Mouse (Mus musculus) MEL (cell line): ENCODE data around the gene Slc8a2. TPM values are rescaled to one million over a fixed set of nuclear protein-coding genes. Genes with fewer than 3 reads are reported as not detected.
A peak's percentile ranks its signal among the peaks of the same experiment; 100 is the strongest.

Experiments used
- DNase-seq: peaks from one replicate; pipeline ENCODE4 v3.0.0; 2011; ENCODE audit warnings: low read depth, low spot score
- H3K27ac ChIP-seq: 2 replicates; pipeline ENCODE4 v1.5.1; 2012; ENCODE audit warnings: low read depth, mild to moderate bottlenecking, control low read depth, low read length, moderate library complexity; ENCODE audit not compliant: control insufficient read depth
- H3K27me3 ChIP-seq, 2 experiments: fragments of 150-350 bp in 1 of 2; sonication (generic) in 1 of 2; 2 replicates each; pipeline ENCODE4 v1.6.1; 2012; ENCODE audit warnings: low read length in 2 of 2, mild to moderate bottlenecking in 2 of 2, improper control_type of control experiment in 1 of 2, moderate library complexity in 1 of 2; ENCODE audit not compliant: insufficient read depth in 2 of 2, control insufficient read depth in 1 of 2
- H3K36me3 ChIP-seq, 2 experiments: 2 replicates each; pipeline ENCODE4 v1.6.1; 2012 to 2014; ENCODE audit warnings: low read length in 2 of 2, improper control_type of control experiment in 1 of 2, inconsistent platforms in 1 of 2, mild to moderate bottlenecking in 1 of 2; ENCODE audit not compliant: insufficient read depth in 2 of 2, control insufficient read depth in 1 of 2
- H3K4me1 ChIP-seq, 2 experiments: fragments of 150-350 bp in 1 of 2; sonication (generic) in 1 of 2; 2 replicates each; pipeline ENCODE4 v1.6.1; 2012; ENCODE audit warnings: low read length in 2 of 2, improper control_type of control experiment in 1 of 2, mild to moderate bottlenecking in 1 of 2; ENCODE audit not compliant: insufficient read depth in 2 of 2, control insufficient read depth in 1 of 2
- H3K4me3 ChIP-seq, 2 experiments: fragments of 150-350 bp in 1 of 2; sonication (generic) in 1 of 2; 2 replicates each; pipeline ENCODE4 v1.5.1; 2012; ENCODE audit warnings: low read depth in 2 of 2, low read length in 2 of 2, mild to moderate bottlenecking in 2 of 2, moderate library complexity in 2 of 2, control low read depth in 1 of 2, improper control_type of control experiment in 1 of 2; ENCODE audit not compliant: control insufficient read depth in 1 of 2, insufficient read depth in 1 of 2
- H3K79me2 ChIP-seq: 2 replicates; pipeline ENCODE4 v1.6.1; 2012; ENCODE audit warnings: mild to moderate bottlenecking, low read length, moderate library complexity; ENCODE audit not compliant: control insufficient read depth, poor library complexity, insufficient read depth
- H3K9ac ChIP-seq: 2 replicates; pipeline ENCODE4 v1.6.1; 2012; ENCODE audit warnings: low read depth, mild to moderate bottlenecking, control low read depth, low read length, moderate library complexity; ENCODE audit not compliant: control insufficient read depth, poor library complexity, severe bottlenecking
- H3K9me3 ChIP-seq: fragments of 150-350 bp; sonication (generic); replicated peaks from 2 replicates; pipeline ENCODE4 v1.6.1; 2012; ENCODE audit warnings: mild to moderate bottlenecking, low read length, improper control_type of control experiment, moderate library complexity; ENCODE audit not compliant: insufficient read depth
- CHD2 ChIP-seq: IDR thresholded peaks from 2 replicates; pipeline ENCODE4 v1.6.1; 2011; ENCODE audit warnings: low read length, improper control_type of control experiment
- ELF1 ChIP-seq: IDR thresholded peaks from 2 replicates; pipeline ENCODE4 v1.6.1; 2014; ENCODE audit warnings: low read depth, mild to moderate bottlenecking, inconsistent platforms, low read length, improper control_type of control experiment, moderate library complexity
- EP300 ChIP-seq, 2 experiments: IDR thresholded peaks; 2 replicates each; pipeline ENCODE4 v1.6.1; 2011; ENCODE audit warnings: improper control_type of control experiment in 2 of 2, low read length in 2 of 2, low read depth in 1 of 2, mild to moderate bottlenecking in 1 of 2
- ETS1 ChIP-seq: IDR thresholded peaks from 2 replicates; pipeline ENCODE4 v1.6.1; 2012; ENCODE audit warnings: low read depth, mild to moderate bottlenecking, inconsistent platforms, low read length, improper control_type of control experiment, moderate library complexity
- MAX ChIP-seq: IDR thresholded peaks from 2 replicates; pipeline ENCODE4 v1.6.1; 2011; ENCODE audit warnings: low read length, improper control_type of control experiment
- MEF2A ChIP-seq: IDR thresholded peaks from 2 replicates; pipeline ENCODE4 v1.6.1; 2014; ENCODE audit warnings: low read depth, mild to moderate bottlenecking, inconsistent platforms, low read length, improper control_type of control experiment; ENCODE audit not compliant: poor library complexity, insufficient replicate concordance, severe bottlenecking; ENCODE audit errors: extremely low read depth
- NRF1 ChIP-seq: IDR thresholded peaks from 2 replicates; pipeline ENCODE4 v1.6.1; 2014; ENCODE audit warnings: low read depth, mild to moderate bottlenecking, inconsistent platforms, low read length, improper control_type of control experiment, moderate library complexity; ENCODE audit not compliant: poor library complexity, insufficient read depth, severe bottlenecking
- POLR2A ChIP-seq, 2 experiments: IDR thresholded peaks; 2 replicates each; pipeline ENCODE4 v1.6.1; 2011 to 2012; ENCODE audit warnings: low read length in 2 of 2, mild to moderate bottlenecking in 2 of 2, control low read depth in 1 of 2, improper control_type of control experiment in 1 of 2, low read depth in 1 of 2, moderate library complexity in 1 of 2; ENCODE audit not compliant: control insufficient read depth in 1 of 2, insufficient read depth in 1 of 2, poor library complexity in 1 of 2
- SIN3A ChIP-seq: IDR thresholded peaks from 2 replicates; pipeline ENCODE4 v1.6.1; 2012; ENCODE audit warnings: low read length, improper control_type of control experiment, inconsistent platforms
- TAL1 ChIP-seq: IDR thresholded peaks from 2 replicates; pipeline ENCODE4 v1.6.1; 2012; ENCODE audit warnings: mild to moderate bottlenecking, inconsistent platforms, low read length, moderate library complexity, mixed read lengths
- TBP ChIP-seq: IDR thresholded peaks from 2 replicates; pipeline ENCODE4 v1.8.0; 2011; ENCODE audit warnings: low read depth, low read length, improper control_type of control experiment
- ZKSCAN1 ChIP-seq: IDR thresholded peaks from 2 replicates; pipeline ENCODE4 v1.6.1; 2012; ENCODE audit warnings: low read depth, mild to moderate bottlenecking, inconsistent platforms, low read length, improper control_type of control experiment, moderate library complexity
- polyA plus RNA-seq, 2 experiments: library from polyadenylated mRNA; stranded (reverse) in 1 of 2; unstranded in 1 of 2; fragments of >175 nt in 1 of 2; fragments of >200 nt in 1 of 2; gene quantifications; 2 replicates each; pipeline versions ENCODE4 v1.2.1 to v1.2.4; 2012; ENCODE audit warnings: low replicate concordance in 2 of 2, low read depth in 1 of 2; ENCODE audit not compliant: insufficient read length in 2 of 2, insufficient read depth in 1 of 2, missing spikeins in 1 of 2
- total RNA-seq: library from RNA; depleted of rRNA; stranded (reverse); fragments of 300-350 nt; gene quantifications from 2 replicates; pipeline ENCODE4 v1.2.3, GENCODE M21; 2012

Gene Slc8a2
- total and polyA plus RNA-seq, 3 experiments, result 0.06 TPM; not detected in 2

DNA sequence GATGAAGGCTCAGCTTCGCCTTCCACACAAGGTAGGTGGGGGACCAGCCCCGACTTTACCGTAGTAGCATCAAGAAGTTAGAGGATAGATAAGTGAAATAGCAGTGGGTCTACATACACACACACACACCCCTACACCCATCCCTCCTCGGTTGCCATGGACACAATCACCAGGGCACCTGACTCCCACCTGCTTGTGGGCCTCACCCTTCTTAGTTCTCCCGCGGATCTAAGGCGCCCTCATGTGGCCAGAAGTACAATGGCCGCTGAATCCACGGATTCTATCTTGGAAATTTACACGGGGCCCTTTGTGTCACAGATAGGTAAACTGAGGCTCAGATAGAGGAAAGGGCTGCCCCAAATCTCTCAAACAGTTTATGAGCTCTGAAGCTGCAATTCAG lies 23.9 kb downstream of the Slc8a2 start (continued):
- no peak for TF ChIP-seq MEF2A

DNA sequence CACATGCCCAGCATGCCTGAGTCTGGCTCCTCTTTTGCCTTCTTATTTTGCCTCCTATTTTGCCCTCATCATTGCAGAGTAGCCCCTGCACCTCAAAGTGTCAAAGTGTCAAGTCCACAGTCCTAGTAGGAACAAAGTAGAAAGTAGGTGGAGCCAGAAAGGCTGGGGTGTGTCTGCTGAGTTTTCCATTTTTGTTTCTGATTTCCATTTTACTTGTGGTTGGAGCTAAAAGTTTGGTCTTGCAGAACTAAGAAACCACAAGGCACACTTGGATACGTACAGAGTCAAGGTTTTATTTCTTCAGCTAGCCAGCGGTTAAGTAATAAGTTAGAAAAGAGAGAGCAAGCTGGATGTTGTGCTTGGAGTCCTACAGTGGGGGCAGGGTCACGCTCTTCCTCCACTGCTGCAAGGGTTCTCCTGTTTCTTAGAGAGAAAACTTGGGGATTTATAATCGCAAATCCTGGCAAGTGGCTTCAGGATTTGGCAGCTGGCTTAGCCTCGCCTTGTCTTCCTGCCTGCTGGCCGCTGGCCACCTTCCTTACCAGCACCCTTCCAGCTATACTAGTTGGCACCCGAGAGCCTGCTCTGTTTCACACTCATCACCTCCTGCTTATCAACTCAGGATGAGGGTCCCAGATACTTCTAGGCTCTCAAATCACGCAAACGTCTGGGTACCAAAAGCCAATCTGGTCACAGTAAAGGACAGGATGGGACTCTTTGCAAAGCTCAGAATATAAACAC lies 25.7 kb downstream of the Slc8a2 start:
- H3K4me3 ChIP-seq, result no peak overlapping the region
- no peaks in the 10 kb centered on the region for H3K9me3 ChIP-seq
- no peak overlapping the region for H3K9ac ChIP-seq
- no peaks in the 10 kb centered on the region for H3K36me3 ChIP-seq
- 0 out of 4 replicates have a peak, but pooled peaks cover 0 to 4% of the 10 kb centered on the region in 2 experiments for H3K4me1 ChIP-seq
- DNase-seq, result no peak
- no peaks in the 10 kb centered on the region for H3K27me3 ChIP-seq
- no peaks in the 10 kb centered on the region for H3K79me2 ChIP-seq
- TF ChIP-seq TBP (peak; percentile 63), POLR2A (IDR thresholded peaks at IDR 0.05; ENCODE audit: control insufficient read depth in 1 of 2, insufficient read depth in 1 of 2, low read depth in 1 of 2, low read length in 2 of 2, poor library complexity in 1 of 2) (peak in 1 of 2 experiments; percentile 29; a peak in 1 of 4 replicates), ELF1 (no peak), NRF1 (no peak)
- no peak overlapping the region for H3K27ac ChIP-seq

DNA sequence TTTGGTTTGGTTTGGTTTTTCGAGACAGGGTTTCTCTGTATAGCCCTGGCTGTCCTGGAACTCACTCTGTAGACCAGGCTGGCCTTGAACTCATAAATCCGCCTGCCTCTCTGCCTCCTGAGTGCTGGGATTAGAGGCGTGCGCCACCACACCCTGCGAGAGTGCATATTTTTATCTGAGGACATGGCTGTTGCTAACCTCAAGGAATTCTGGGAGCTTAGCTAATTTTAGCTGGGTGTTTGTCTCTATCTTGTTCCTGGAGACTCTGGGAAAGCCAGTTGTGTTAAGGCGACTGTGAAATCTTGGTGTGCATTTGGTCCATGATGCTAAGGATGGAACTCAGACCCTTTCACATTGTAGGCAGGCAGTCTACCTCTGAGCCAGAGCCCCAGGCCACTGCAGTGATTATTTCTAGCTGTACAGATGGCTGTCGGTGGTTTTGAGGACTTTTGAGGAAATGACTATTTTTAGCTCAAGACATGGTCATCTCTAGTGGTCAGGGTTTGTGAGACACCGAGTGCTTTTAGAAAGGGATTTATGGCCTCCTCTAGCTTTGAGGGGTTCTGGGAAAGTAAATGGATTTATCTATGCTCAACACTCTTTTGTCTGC lies 26.6 kb downstream of the Slc8a2 start:
- no peaks in the 10 kb centered on the region for H3K36me3 ChIP-seq
- DNase-seq, result no peak
- H3K4me3 ChIP-seq, result no peak overlapping the region
- no peaks in the 10 kb centered on the region for H3K79me2 ChIP-seq
- no peak overlapping the region for H3K9ac ChIP-seq
- H3K9me3 ChIP-seq, result no peaks in the 10 kb centered on the region
- 0 out of 4 replicates have a peak, but pooled peaks cover 0 to 4% of the 10 kb centered on the region in 2 experiments for H3K4me1 ChIP-seq
- TF ChIP-seq SIN3A (no peak), TAL1 (no peak), EP300 (IDR thresholded peaks at IDR 0.05; ENCODE audit: low read depth in 1 of 2, low read length in 2 of 2) (no peak), ETS1 (no peak), MEF2A (no peak), MAX (no peak), CHD2 (no peak), ZKSCAN1 (no peak)
- no peaks in the 10 kb centered on the region for H3K27me3 ChIP-seq
- H3K27ac ChIP-seq, result no peak overlapping the region
